Mouse (Mus musculus): ENCODE results near the gene Fgfr2.

- TF ChIP-seq CTCF (IDR thresholded peaks at IDR 0.05; ENCODE audit: borderline replicate concordance, extremely low read depth, insufficient read depth, insufficient read length) = peak; percentile 21; the same call in 1 of the 2 replicates
- no peak for TF ChIP-seq POLR2A (IDR thresholded peaks at IDR 0.05; ENCODE audit: borderline replicate concordance, extremely low read depth, insufficient read depth, insufficient read length, poor library complexity, severe bottlenecking)
These were observed 2080.5 kb downstream of the Fgfr2 start for GRCm38 (mm10) chr7:131042657-131043056.

Data from brain, embryonic 14.5 days (tissue).